In genomic region chr4:109759031-109759430, GRCm38 (mm10) we compare ENCODE assay signal across 9 mouse cellular contexts.
DNase-seq lines count a peak whose midpoint lies in the region; ATAC-seq and TF ChIP-seq lines count a peak whose summit lies in the region.
"Had no signal": no experiment of that assay in that cellular context is flagged by ENCODE, and none has a peak within 500 bp of the region (broad histone marks: within the 10 kb centered on the region; RNA-seq: fewer than 3 reads in every experiment).

No protein-coding gene starts in this region.

- peak; percentile 36 for TF ChIP-seq CTCF in cerebellum, adult 2 months (IDR thresholded peaks at IDR 0.05; ENCODE audit: borderline replicate concordance, insufficient read depth, low read depth, low read length)
- TF ChIP-seq CTCF in left cerebral cortex, adult 2 months (IDR thresholded peaks at IDR 0.05): peak; percentile 70
- TF ChIP-seq CTCF in lung, postnatal 0 days (IDR thresholded peaks at IDR 0.05): peak; percentile 72

- no peak overlapping the region for H3K4me2 ChIP-seq in lung, postnatal 0 days (replicated peaks; ENCODE audit: low read depth, low read length)
- no peak overlapping the region for H3K4me2 ChIP-seq in forebrain, embryonic 11.5 days (ENCODE audit: low read depth, low read length, severe bottlenecking)

- H3K4me3 ChIP-seq in cerebellum, adult 2 months (replicated peaks; ENCODE audit: insufficient read depth, low read depth, low read length): no peak overlapping the region
- no peak overlapping the region for H3K4me3 ChIP-seq in left cerebral cortex, adult 2 months
- H3K4me3 ChIP-seq in lung, postnatal 0 days (ENCODE audit: low read depth, low read length): no peak overlapping the region
- H3K4me3 ChIP-seq in forebrain, embryonic 11.5 days (ENCODE audit: low read depth, low read length): no peak overlapping the region

- DNase-seq in cerebellum, adult 2 months: peak in 1 of 2 experiments; percentile 31
- no peak for DNase-seq in cerebellum, adult 8-10 months
- DNase-seq in left cerebral cortex, adult 2 months (ENCODE audit: extremely low spot score in 1 of 2, low spot score in 2 of 2): no peak
- no peak for DNase-seq in left cerebral cortex, adult 11 months (ENCODE audit: low spot score)
- DNase-seq in embryo, embryonic 10.5 days (ENCODE audit: low spot score): peak; percentile 72
- DNase-seq in lung, postnatal 0 days (ENCODE audit: low spot score): peak; percentile 68
- DNase-seq in forebrain, embryonic 11.5 days (ENCODE audit: low spot score): no peak

- no peaks in the 10 kb centered on the region for H3K27me3 ChIP-seq in cerebellum, adult 2 months (ENCODE audit: control insufficient read depth, insufficient read depth, low read length)
- no peaks in the 10 kb centered on the region for H3K27me3 ChIP-seq in lung, postnatal 0 days (replicated peaks; ENCODE audit: insufficient read depth, low read length)
- H3K27me3 ChIP-seq in forebrain, embryonic 11.5 days (ENCODE audit: control insufficient read depth, insufficient read depth, low read length): peaks cover 2% of the 10 kb centered on the region; the same call in 1 of the 2 replicates

- WGBS in cerebellum, adult 2 months: 52% methylated on average over 2 of the region's 2 CpGs
- WGBS in lung, postnatal 0 days: 35% methylated on average over 2 of the region's 2 CpGs
- WGBS in forebrain, embryonic 11.5 days: 14% methylated on average over 2 of the region's 2 CpGs

- TF ChIP-seq POLR2A in cerebellum, adult 2 months (IDR thresholded peaks at IDR 0.05; ENCODE audit: borderline replicate concordance, insufficient read depth, low read length): no peak

- H3K36me3 ChIP-seq in lung, postnatal 0 days (ENCODE audit: insufficient read depth, low read length): no peaks in the 10 kb centered on the region
- no peaks in the 10 kb centered on the region for H3K36me3 ChIP-seq in forebrain, embryonic 11.5 days (ENCODE audit: control insufficient read depth, insufficient read depth, low read length)

- no peak for TF ChIP-seq EP300 in lung, postnatal 0 days (IDR thresholded peaks at IDR 0.05)

- peak; percentile 57 for ATAC-seq in CD4-positive, CD25-positive, alpha-beta regulatory T cell, adult 4 months
- no peak for ATAC-seq in lung, postnatal 0 days
- no peak for ATAC-seq in forebrain, embryonic 11.5 days (replicated peaks; ENCODE audit: low FRiP score)

- intact Hi-C loops in left cerebral cortex, adult 2 months (cut with DNase I): loop anchor here (2.0 kb wide), 1 partner anchor 264 kb away; no protein-coding TSS in a partner anchor

- 0 out of 2 replicates have a peak, but pooled peaks cover 3% of the 10 kb centered on the region for H3K4me1 ChIP-seq in cerebellum, adult 2 months (ENCODE audit: control insufficient read depth, insufficient read depth, low read length)
- H3K4me1 ChIP-seq in lung, postnatal 0 days (ENCODE audit: insufficient read depth, low read depth, low read length): no peaks in the 10 kb centered on the region
- H3K4me1 ChIP-seq in forebrain, embryonic 11.5 days (replicated peaks; ENCODE audit: control insufficient read depth, insufficient read depth, low read length): no peaks in the 10 kb centered on the region

- no peak overlapping the region for H3K9ac ChIP-seq in lung, postnatal 0 days (replicated peaks; ENCODE audit: low read depth)
- no peak overlapping the region for H3K9ac ChIP-seq in forebrain, embryonic 11.5 days (ENCODE audit: low read length)

- H3K9me3 ChIP-seq in lung, postnatal 0 days (ENCODE audit: low read length): no peaks in the 10 kb centered on the region
- no peaks in the 10 kb centered on the region for H3K9me3 ChIP-seq in forebrain, embryonic 11.5 days (ENCODE audit: control insufficient read depth, low read length)
- H3K9me3 ChIP-seq: G1E had no signal

- no peak overlapping the region for H3K27ac ChIP-seq in cerebellum, adult 2 months (ENCODE audit: insufficient read depth, low read length)
- no peak overlapping the region for H3K27ac ChIP-seq in left cerebral cortex, adult 2 months
- H3K27ac ChIP-seq in lung, postnatal 0 days (ENCODE audit: low read length): no peak overlapping the region
- H3K27ac ChIP-seq in forebrain, embryonic 11.5 days (ENCODE audit: low read depth, low read length): no peak overlapping the region

Comparison
In these comparisons a context has a peak if more than half of its experiments do, and no peak if none do; other contexts are left out.
1. DNase-seq: peak in embryo, embryonic 10.5 days (single experiment) and lung, postnatal 0 days (single experiment); none in cerebellum, adult 8-10 months (single experiment), left cerebral cortex, adult 2 months (0 of 2), left cerebral cortex, adult 11 months (single experiment) and forebrain, embryonic 11.5 days (single experiment).
2. Peak in every context shown above with its lines, with median percentiles within 50 percentile points of each other: CTCF ChIP-seq.